Mouse (Mus musculus): ENCODE results near the gene Nkain1.

DNA sequence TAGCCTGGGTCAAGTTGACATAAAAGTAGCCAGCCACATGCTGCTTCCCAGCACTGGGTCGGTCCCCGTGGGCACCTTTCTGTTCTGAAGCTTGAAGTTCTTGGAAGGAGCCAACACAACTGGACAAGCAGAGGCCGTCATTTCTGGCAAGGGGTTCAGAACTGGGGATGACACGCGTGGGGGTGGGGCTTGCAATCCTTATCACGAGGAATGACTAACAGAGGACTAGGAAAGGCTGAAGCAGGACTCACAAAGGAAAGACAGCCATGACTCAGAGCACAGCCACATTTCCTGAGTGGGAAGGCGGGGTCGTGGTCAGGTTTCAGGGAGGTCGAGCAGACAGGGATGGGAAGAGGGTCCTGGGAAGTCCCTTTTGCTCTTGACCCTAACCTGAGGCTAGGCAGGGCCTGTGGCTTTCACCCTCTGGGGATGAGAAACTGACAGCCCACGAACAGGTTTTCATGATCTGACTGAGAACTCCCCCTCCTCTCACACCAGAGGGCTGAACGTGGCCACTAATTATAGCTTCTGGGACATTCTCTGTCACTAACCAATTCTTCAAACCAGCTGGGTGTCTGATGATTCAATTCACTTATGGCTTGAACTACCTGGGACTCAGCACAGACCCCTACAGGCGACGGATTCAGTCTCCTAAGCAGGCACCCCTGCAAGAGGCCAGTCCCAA is 2.4 kb upstream of the Nkain1 start:
- TF ChIP-seq POLR2A (IDR thresholded peaks at IDR 0.05; ENCODE audit: insufficient read length, low read depth) (no peak), TCF12 (IDR thresholded peaks at IDR 0.05; ENCODE audit: insufficient read depth, poor library complexity, severe bottlenecking) (no peak), MAX (IDR thresholded peaks at IDR 0.05; ENCODE audit: low read depth) (no peak), TCF3 (IDR thresholded peaks at IDR 0.05; ENCODE audit: insufficient read length, low read depth) (no peak), E2F4 (IDR thresholded peaks at IDR 0.05; ENCODE audit: insufficient read depth) (no peak)
